Mouse (Mus musculus): ENCODE measurements around the gene Ccdc9b.

The Ccdc9b gene

DNA sequence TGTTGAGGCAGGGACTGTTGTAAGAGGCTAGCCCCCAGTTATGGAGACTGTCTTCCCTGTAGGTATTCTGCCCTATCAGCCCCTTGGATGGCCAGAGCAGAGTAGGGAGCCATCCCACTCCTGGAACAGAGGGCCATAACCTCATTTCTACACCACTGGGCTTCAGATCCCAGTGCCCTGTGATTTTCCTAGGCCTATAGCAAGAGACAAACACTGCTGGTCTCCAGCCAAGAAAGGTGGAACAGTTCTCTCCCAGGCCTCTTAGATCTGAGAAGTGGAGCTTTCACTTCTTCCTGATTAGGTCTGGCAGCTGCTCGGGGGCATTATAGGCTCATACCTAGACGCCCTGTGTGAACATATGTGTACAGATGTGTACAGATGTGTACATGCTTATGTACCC is 13.8 kb upstream of the Ccdc9b start:
- DNase-seq: no peak

DNA sequence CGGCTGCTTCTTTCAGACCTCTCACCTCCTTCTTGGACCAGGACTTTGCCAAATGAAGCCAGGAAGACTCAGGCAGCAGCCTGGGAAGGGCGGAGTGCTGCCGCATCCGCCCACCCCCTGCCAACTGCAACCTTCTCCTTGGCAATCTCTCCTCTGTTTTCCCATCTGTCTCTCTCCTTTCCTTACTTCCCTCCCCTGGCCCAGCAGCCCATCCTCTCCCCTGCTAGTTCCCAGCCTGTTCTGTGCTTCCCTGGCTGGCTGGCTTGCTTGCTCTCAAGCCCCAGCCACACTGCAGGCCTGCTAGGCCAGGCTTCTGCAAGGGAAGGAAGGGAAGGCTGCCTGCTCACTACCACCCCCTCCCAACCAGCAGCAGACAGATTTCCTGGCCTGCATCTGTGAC is 13.4 kb upstream of the Ccdc9b start:
- DNase-seq: no peak

DNA sequence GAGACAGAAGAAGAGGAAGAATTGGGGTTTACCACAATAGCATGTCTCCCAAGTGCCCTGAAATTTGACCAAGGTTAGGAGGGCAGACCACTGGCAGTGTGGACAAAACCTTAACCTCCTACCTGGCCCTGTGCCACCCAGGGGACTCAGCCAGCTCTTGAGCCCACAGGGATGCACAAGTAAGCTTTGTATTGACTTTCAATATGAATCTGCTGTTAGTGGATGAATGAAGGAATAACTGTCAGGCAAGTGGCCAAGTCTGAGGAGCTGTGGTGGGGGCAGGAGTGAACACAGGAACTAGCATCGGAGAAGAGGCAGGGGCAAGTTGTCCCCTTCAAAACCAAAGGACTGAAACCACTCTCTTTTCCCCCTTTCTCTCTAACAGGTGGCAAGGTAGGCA is 12.9 kb upstream of the Ccdc9b start:
- no peak for DNase-seq

DNA sequence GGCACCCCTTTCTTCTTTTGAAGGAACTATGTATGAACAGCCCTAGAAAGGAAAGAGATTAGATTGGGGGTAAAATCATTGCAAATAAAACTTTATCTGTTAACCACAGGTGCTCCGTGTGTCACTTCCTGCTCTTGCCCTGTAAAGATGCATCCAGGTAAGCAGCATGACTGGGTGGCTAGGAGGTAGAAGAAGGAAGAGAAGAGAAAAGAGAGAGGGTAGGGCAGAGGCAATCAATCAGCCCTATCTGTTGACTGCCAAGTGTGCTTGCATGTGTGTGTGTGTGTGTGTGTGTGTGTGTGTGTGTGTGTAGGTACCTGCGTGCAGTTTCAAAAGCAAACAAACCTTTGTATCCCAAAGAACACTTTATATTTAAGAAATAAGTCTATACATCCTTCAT is 12.1 kb upstream of the Ccdc9b start:
- DNase-seq: no peak

DNA sequence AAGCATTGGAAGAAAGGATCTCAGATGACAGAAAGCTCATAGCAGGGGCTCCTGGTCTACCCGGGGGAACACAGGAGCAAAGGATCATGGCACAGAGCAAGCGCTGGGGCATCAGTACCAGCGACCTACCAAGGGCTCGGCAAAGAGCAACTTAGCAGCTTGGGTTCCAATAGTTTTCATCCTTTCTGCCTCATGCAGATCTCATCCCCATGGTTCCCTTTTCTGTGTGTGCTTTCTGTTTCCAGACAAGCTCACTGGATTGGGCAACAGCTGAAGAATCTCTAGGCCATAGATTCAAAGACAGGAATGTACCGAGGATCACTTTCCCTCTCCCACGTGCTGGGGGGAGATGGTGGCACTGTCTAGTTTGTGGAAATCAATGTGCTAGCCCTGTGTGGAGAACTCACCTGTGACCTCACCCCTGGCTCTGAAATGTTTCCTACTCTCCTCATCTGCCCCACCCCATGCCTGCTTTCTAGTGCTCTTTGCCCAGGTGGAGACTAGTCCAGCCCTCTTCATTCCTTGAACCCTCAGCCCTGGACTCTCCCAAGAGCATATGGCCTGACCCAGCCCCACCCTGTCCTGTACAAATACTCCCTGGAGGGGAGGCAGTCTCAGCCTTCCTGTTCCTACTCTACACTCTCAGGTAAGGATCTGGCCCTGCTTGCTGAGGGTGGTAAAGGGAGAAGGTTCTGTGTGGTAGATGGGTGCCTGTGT is 9.9 kb upstream of the Ccdc9b start, which contains the start of gene Phgr1:
Gene Phgr1, plus strand, starts transcription at position 612 of the 717 bp plus-strand sequence.
- DNase-seq: no peak

DNA sequence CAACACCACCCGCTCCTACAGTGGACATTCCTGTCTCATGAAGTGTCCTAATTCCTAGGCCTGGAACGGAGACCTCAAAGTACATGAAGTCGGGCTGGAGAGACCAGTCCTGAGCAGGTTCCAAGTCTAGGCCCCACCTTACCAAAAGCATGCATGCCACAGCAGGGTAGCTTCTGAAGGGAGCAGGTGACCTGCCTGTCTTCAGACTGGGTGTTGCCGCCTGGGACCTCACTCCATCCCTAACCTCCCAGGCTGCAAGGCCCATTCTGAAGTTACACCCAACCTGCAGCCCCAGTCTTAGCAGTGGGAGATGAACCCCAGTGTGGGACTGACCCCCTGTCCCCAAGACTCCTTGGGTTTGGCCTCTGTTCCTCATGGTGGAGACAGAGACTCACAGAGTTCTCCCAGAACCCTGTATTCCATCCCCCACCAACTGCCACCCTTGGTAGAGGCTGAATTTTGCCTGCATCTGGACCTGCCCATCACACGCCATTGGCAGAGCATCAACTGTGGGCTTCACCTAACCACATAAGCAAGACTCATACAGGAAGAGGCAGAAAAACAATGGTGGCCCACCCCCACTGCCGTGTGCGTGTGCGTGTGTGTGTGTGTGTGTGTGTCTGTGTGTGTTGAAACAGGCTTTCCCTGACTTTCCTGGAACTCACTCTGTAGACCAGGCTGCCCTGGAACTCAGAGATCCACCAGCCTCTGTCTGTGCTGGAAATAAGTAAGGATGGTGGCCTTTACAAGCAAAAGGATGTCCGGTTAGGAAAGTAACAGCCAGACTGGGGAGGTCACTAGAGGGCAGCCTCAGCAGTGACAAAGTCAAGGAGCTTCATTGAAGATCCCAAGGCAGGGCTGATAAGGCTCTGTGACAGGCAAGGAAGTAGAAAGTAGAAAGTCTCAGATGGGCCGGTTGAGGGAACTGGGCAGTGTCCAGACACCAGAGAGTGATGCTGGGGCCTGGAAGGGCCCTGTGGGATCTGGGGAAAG is 3.9 kb upstream of the Ccdc9b start:
- DNase-seq: peak; percentile 37

DNA sequence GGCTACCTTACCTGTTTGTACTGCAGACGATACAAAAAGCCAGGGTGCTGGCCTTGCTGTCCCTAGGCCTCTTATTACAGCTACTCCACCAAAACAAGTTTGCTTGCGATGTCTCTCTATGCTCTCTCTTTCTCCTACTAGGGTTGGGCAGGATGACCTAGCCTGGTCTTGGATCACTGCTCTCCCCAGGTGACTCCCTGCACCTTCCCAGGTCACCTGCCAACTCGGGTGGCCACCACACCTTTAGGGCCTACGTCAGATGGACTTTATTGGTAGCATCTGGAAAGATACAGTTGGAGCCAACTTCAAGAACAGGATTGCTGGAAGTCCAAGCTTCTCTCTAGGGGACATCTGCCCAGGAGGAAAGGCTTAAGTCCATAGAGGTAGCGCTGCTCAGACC is 2.4 kb upstream of the Ccdc9b start:
- no peak for DNase-seq

DNA sequence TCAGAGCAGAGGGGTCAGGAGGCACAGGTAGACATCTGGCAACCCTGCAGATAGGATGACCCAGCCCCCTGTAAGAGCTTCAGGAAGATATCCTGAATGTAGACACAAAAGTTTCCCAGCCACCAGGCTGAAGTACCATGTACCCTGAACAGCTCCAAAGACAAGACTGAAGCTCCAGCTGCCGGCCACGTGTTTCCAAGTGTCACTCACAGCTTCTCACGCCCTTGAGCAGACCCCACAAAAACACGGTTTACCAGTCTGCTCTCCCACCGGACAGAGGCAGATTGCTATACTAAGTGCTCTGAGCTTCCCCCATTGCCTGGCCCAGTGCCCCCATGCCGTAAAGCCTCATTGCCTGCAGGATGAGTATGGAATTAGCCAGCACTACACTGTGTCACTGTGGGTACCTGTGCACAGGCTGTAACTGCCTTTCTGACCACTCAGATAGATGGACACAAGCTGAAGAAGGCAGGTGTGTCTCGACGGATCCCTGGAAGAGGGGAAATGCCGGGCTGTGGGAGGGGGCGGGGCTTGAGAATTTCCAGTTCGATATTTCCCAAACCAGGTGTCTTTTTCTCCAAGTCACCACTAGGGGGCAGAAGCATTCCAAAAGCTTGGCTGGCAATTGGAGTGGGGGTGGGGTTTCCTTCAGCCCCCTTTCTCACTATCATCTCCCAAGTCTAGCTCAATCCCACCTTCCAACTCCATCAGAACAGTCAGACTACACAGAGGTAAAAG is 1.8 kb upstream of the Ccdc9b start:
- DNase-seq: peak; percentile 60

DNA sequence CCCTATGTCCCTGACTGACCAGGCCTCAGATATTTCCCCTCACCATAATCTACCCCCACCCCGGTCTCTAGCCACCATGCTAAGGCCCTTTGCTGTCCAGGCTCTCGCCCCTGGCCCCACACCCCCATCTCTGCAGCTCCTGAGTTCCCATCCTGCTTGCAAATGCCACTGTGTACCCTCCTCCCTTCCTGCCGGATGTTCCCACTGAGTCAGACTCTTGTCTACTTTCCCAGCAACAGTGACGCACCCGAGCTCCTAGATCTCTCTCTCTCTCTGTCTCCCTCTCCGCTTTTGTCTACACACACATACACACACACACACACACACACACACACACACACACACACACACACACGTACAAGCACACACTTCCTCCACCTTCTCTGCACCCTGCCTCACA is 1.0 kb upstream of the Ccdc9b start:
- no peak for DNase-seq

DNA sequence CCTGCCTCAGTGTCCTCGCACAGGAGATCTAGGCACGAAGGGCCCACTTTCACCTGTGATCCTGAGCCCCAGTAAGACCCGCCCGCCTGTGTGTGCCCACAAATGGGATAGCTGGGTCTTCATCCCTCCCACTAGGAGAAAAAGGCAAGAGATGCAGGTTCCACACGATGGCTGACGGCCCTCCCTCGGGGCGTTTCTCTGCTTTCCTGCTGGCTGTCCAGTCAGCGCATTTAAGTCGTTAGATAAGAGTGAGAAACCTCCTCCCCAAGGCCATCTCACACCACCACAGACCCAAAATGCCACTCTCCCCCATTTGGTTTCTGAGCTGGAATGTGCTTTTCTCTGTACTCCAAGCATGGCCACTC is 305 bp upstream of the Ccdc9b start:
- DNase-seq: no peak

DNA sequence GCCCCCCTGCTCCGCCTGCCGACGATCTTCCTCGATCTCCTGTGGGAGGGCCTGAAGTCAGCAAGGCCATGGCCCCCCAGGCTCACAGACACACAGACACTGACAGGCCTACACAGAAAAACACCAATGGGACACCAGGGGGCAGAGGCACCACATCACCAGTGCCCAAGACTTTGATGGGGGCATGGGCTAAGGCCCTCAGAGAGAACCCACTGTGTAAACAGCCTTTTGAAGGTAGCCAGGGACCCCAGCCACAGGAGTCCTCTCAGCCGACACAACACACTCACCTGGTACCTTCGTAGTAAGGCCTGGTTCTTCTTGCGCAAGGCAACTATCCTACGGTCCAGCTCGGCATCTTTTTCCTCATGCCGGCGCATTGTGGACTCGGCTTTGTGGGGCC is 1.1 kb downstream of the Ccdc9b start:
- DNase-seq: no peak

DNA sequence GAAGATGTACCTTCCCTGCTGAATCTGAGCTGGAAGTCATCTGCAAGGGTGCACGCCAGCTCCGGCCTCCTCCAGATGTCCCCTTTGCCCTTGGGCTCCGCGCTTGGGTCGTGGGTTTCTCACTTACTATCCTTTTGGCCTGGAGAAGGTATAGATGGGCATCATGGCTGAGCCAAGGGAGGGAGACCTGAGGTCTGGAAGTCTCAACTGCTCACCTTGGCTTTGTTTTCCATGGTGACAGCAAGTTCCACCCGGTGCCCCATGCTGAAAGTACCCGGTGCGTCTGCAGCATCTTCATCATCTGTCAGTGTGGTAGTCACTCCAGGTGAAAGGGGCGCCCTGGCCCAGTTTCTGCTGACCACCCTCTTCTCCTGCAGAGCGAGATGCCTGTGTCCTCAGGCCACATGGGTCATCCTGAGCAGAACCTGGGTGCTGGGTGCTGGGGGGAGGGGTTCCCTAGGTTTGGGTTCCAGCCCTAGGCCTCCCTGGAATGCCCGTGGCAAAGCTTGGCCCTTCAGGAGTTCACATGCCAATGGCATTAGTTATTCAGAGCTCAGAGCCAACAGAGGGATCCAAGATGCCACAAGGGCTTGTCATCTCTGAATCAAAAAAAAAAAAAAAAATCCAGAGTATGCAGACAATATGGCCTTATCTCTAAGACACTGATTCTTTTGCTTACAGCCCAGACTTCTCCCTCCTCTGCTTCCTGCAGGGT is 2.0 kb downstream of the Ccdc9b start:
- no peak for DNase-seq

DNA sequence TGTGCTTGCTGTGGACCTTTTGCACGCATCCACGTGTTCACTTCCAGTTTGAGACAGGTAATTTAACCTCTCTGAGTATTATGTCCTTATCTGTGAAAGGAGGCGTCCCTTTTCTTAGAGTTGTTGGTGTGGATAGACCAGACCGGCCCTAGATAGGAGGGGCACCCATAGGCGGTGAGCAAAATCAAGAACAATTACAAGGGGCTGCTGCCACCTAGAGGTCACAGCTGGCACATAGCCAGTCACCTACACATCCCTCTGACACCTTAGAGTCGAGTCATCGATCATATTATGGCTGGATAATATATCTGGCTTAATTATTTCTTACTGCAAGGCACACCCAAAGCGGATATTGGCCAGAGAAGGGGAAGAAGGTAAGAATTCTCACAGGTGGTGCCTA is 2.6 kb downstream of the Ccdc9b start:
- DNase-seq: peak; percentile 83

DNA sequence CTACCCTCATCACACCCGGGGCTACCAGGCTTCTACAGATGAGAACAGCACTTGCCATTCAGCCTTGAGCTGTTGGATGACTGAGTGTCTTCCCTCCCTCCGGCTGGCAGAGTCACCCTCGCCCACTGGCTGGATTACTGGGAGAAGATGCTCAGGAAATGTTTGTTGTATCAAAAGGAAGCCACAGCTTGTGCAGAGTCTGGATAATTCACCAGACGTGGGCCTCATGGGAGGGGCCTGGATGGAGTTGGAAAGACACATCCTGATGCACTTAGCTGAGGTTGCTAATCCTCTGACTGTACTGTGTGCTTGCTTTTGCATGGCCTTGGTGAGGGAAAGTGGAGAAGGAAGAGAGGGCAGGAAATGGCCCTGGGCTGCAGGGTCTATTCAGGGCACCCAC is 6.4 kb downstream of the Ccdc9b start:
- DNase-seq: no peak

DNA sequence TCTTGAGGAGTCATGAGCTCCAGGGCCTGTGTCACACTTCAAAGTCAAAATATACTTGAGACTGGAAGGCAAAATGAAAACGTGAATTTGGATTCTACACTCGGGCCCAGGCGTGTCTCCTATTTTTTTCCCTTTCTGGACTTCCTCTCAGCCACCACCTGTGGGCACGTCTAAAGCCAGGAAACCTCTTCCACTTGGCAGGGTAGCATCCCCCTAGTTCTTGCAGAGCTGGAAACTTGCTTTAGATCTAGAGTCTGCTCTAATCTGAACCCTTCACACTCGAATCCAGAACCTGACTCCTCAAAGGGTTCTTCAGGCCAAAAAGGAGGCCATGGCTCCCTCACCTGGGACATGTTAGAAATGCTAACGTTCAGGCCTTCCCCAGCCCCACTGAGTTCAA is 7.1 kb downstream of the Ccdc9b start:
- no peak for DNase-seq

DNA sequence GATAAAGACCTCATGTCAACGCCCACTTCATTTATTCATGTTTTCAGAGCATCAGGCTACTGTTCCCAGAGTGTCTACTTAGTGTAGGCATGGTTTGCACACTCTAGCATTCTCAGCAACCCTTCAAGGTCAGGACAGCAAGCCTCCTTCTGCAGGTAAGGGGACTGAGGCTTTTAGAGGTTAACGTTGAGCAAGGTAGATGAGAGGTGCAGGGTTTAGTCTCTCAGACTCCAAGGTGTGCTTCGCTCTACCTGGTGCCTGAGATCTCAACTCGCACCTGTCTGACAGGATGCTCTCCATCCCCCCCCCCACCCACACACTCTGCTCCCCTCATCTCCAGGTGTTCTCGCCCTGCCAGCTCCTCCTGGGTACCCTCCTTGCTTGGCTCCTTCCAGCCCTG is 8.3 kb downstream of the Ccdc9b start:
- DNase-seq: no peak

DNA sequence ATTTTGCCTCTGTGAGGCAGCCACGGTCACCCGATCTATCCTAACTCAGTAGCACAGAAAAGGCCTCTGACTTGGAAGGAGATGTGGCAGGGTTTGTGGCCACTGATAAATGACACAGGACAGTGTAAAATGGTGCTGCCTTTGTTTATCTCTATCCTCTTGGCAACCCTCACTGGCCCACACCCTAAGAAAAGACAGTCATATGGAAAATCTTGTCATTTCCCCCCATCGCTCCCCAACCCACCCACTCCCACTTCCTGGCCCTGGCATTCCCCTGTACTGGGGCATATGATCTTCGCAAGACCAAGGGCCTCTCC is 9.7 kb downstream of the Ccdc9b start:
- DNase-seq: peak; percentile 47

DNA sequence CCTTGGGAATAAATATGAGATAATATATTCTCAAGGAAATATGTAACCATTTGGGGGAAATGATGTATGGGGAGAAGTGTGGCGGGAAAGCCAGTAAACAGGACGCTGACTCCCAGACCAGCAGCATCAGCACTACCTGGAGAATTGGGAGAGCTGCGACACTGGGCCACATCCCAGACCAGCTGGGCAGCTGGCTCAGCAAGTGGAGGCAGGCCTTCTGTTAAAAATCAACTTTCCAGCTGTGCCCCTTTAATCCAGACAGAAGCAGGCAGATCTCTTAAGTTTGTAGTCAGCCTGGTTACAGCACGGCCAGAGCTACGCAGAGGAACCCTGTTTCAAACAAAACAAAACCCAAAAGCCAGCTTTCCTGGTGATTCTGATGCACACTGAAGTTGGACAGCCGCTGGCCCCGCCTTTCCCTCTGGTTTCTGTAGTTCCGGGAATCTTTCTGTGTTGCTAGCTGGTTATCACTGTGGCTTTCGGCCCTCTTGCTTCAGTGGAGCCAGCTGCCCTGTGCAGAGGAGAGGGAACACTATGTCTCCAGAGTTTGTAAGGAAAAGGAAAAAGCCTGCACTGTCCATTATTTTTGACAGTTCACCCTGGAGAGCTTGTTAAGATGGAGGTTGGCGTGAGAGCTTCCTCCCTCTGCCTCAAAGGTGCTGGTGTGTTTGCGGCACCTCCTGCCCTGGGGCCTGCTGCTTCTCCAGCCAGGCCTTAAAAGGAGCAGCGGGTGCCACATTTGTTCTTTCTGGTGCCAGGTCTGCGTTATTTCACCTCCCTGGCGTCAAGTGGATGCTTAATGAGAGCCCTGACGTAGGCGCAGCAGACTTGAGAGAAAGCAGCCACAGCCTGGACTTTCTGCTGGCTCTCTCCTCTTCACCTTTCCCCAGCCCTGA is 10.3 kb downstream of the Ccdc9b start:
- peak; percentile 64 for DNase-seq

DNA sequence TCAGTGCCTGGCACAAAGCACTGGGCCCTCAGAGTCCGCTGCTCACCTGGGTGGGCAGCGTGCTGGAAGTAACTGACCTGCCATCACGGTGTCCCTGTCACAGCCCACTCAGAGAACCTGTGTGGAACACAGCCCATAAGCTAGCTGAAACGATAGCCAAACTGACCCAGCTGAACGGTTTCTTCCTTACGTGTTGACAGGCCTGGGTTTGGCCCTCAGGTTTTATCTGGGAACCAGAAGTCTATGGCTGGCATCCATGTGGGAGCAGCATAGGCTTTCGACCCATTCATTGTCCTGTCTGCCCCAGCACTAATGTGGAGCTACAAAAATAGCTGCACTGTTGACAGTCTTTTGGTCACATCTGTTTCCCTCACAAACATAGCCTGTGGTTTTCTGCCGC is 12.0 kb downstream of the Ccdc9b start:
- DNase-seq: no peak

DNA sequence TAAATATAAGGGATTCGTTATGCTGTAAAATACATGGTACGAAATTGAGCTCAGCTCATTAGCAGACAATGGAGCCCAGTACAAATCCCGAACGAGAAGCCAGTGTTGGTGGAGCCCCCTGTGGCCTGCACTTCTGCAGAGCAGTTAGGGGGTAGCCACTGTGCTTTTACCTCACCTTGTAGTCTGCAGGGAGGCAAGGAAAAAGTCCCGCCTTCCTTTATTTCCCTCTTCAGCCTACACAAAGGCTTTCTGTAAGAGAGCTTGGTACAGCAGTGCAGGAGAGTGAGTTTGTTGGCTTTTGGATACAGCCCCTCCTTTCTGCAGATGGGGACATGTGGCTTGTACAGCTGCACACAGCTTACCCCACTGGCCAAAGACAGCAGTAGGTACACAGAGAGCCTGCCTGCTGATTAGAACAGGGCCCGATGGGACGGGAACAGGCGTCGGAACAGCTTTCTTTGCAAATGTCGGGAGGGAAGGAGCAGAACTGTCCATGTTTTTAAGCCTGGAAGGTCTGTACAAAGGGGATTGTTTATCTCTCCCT is 13.0 kb downstream of the Ccdc9b start:
- DNase-seq: no peak

DNA sequence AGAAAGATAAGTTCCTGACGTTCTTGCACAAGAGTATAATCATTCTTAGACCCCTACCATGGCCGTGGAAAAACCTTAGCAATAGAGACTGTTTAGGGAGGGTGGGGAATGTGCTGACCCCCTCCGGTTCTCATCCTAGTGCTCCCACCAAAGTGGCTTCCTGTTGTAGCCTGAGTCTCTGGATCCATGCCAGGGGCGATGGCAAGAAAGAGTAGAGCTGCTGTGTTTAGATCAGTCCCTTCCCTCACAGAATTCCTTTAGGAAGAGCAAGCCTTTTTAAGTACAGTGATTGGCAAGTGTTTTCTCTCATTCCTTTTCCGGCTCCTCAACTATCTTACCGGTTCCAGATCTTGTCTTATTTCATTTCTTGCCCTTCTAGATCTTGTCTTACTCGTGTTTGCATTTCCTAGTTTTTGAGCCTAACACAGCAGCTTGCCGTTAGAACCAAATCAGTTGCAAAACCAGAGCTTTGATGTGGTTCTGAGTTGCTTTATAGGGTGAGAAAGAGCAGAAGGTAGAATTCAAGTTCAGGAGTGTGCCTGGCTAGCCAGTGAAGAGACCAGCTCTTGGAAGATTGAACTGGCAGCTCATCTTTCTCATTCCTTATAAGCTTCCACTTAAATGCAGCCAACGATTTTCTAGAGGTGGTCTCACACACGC is 15.0 kb downstream of the Ccdc9b start:
- DNase-seq: no peak
